Mouse (Mus musculus) left cerebral cortex, adult 6 months (tissue): Measurements from ENCODE around the gene Azin2. TPM values are rescaled to one million over a fixed set of nuclear protein-coding genes. Genes with fewer than 3 reads are reported as not detected.

Experiments used
- long read RNA-seq, 2 experiments: library from polyadenylated mRNA; unstranded; transcript quantifications; one replicate each; pipeline ENCODE4 v2.0.0; 2019 to 2020
- polyA plus RNA-seq: library from polyadenylated mRNA; unstranded; fragments of <200 nt; fragmentation: Nextera tagmentation; gene quantifications from 2 replicates; pipeline ENCODE4 v1.2.3, GENCODE M21; 2021

The Azin2 gene
- 7.6 and 26.0 TPM in 2 replicates for polyA plus RNA-seq
- long read RNA-seq, experiment 1, transcript Azin2-201 (11 exons, 2,063 nt) = major isoform, 11 of 55 reads
- long read RNA-seq, experiment 1, partial matches to known transcripts = 27 of 55 reads
- long read RNA-seq, experiment 1, other reads (novel, unspliced or antisense) = 16 of 55 reads
- long read RNA-seq, experiment 2, partial matches to known transcripts = 5 of 10 reads
- long read RNA-seq, experiment 2, other reads (novel, unspliced or antisense) = 4 of 10 reads

DNA sequence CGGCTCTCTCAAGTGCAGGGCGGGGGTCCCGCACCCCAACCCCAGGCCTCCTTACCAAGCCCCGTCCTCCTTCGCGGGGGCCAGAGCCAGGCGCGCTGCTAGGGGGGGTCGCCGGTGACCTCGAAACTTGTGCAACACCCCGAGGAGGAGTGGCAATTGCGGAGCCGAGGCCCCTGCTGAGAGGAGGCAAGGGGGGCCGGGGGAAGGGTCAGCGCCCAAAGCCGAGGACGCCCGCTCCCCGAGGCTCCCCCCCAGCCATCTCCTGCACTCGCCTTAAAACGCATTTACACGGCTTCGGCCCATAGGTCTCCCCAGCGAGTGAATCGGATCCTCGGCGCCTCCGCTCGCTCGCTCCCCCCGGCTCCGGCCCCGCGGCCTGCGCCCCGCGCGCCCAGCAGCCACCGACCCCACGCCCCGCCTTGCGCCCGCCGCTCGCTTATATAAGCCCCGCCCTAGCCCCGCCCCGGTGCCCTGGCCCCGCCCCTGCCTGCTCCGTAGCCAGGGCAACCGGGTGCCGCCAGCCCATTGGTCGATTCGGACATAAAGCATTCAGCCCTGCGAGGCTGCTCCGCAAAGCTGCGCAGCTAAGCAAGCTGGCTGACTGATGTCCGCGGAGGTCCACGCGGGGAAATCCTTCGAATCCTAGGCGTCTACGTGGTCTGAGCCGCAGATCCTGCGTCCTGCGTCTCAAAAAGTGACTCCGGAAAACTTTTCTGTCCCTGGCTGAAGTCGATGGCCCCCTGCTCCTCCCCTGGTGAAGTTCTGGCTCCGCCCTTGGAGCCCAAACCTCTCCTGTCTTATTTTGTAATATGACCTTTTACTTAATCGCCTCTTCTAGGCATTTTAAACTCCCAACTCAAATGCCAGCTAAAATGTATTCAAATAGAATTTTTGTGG, at the start of gene Azin2:
Azin2 (minus strand) TSS at position 414 of the 897 bp plus-strand sequence.

DNA sequence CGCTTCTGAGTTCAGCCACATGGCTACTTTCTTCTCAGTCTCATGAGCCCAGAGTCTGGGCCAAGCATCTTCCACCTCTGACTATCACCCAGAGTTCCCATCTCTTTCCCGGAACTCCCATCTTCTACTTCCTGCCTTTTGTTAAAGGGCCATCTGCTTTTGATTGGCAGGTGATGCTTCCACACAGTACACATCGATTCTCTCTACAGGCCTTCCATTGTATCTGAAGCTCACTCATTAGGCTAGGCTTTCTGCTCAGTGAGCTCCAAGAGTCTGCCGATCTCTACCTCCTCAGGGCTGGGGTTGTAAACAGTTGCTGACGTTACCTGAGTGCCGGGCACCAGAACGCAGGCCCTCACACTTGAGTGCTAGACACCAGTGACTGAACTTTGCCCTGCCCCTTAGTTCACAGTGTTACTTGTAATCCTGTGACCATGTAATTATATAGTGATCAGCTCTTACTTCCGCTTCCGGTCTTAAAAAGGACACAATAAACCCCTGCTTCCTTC, 29.3 kb upstream of the Azin2 start, which contains the start of gene Ak2:
Ak2 (plus strand) TSS at position 459 of the 509 bp plus-strand sequence.

DNA sequence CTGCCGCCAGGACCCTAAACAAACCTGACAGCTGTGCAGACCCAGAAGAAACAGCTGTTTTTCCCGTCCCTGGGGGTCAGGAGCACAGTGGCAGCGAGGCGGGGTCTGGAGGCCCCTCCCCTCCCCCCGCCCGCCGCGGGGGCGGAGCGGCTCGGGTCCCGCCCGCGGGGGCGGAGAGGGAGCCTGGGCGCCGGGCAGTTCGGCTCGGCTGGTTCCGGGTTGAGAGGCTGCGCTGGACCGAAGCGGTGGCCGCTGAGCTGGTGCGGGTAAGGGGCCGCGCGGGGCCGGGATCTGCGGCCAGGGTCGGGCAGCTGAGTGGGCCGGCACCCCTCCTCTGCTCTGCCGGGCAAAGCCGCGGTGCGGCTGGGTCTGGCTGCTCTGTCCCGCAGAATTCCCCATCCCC, 78.9 kb downstream of the Azin2 start, which contains the start of gene Trim62:
Trim62 (plus strand) TSS at position 202 of the 403 bp plus-strand sequence.

Other genes starting within 250 kb of the Azin2 start
- gene A3galt2, start 207.1 kb downstream of the Azin2 start, polyA plus RNA-seq = not detected in 2 replicates
- 4.2 and 15.8 TPM in 2 replicates for gene Zfp362, start 156.4 kb downstream of the Azin2 start, polyA plus RNA-seq
- 4.3 and 10.7 TPM in 2 replicates for gene Trim62, start 78.9 kb downstream of the Azin2 start, polyA plus RNA-seq
- gene Ak2, start 29.5 kb upstream of the Azin2 start, polyA plus RNA-seq = 36.0 and 36.5 TPM in 2 replicates
- 4.7 and 10.3 TPM in 2 replicates for gene Rnf19b, start 95.8 kb upstream of the Azin2 start, polyA plus RNA-seq
- gene Tmem54, start 143.1 kb upstream of the Azin2 start, polyA plus RNA-seq = not detected in 2 replicates
- gene Hpca, start 159.6 kb upstream of the Azin2 start, polyA plus RNA-seq = 357 and 1,084 TPM in 2 replicates
- gene Fndc5, start 174.6 kb upstream of the Azin2 start, polyA plus RNA-seq = 16.8 and 21.6 TPM in 2 replicates
- gene S100pbp, start 227.3 kb upstream of the Azin2 start, polyA plus RNA-seq = 7.5 and 12.7 TPM in 2 replicates
- gene Yars, start 227.3 kb upstream of the Azin2 start, polyA plus RNA-seq = 52.7 and 67.7 TPM in 2 replicates